Mouse (Mus musculus): ENCODE data around the gene Alox12e. TPM values are rescaled to one million over a fixed set of nuclear protein-coding genes. Genes with fewer than 3 reads are reported as not detected.

Gene Alox12e
- polyA plus RNA-seq, 1 experiment from 2014 or later, result not detected

- no peak overlapping the region for H3K4me2 ChIP-seq (replicated peaks)
- 38% methylated on average over 7 of the region's 7 CpGs for WGBS
- H3K9ac ChIP-seq, result no peak overlapping the region
- no peak overlapping the region for H3K4me3 ChIP-seq
- H3K36me3 ChIP-seq, result no peaks in the 10 kb centered on the region
- ATAC-seq (ENCODE audit: low FRiP score, low read depth), result no peak
- no peak overlapping the region for H3K27ac ChIP-seq
- no peaks in the 10 kb centered on the region for H3K4me1 ChIP-seq
- H3K9me3 ChIP-seq, result no peaks in the 10 kb centered on the region
- peaks cover 23% of the 10 kb centered on the region for H3K27me3 ChIP-seq
Measured at GRCm38 (mm10) chr11:70313833-70314232, 8.6 kb downstream of the Alox12e start.

- peaks cover 3% of the 10 kb centered on the region for H3K27me3 ChIP-seq
- ATAC-seq (ENCODE audit: low FRiP score, low read depth), result no peak
- H3K9me3 ChIP-seq, result no peaks in the 10 kb centered on the region
- H3K9ac ChIP-seq, result no peak overlapping the region
- no peaks in the 10 kb centered on the region for H3K36me3 ChIP-seq
- 25% methylated on average over 9 of the region's 9 CpGs for WGBS
- no peak overlapping the region for H3K4me3 ChIP-seq
- no peak overlapping the region for H3K27ac ChIP-seq
- no peaks in the 10 kb centered on the region for H3K4me1 ChIP-seq
- no peak overlapping the region for H3K4me2 ChIP-seq (replicated peaks)
Measured at GRCm38 (mm10) chr11:70309341-70309740, 13.1 kb downstream of the Alox12e start.

GRCm38 (mm10) chr11:70308296-70308695 is 14.1 kb downstream of the Alox12e start:
- 86% methylated on average over 2 of the region's 2 CpGs for WGBS

GRCm38 (mm10) chr11:70306159-70306558 is 16.3 kb downstream of the Alox12e start:
- Histone ChIP-seq H3K36me3 (no peaks in the 10 kb centered on the region), H3K4me3 (no peak overlapping the region), H3K4me1 (no peaks in the 10 kb centered on the region), H3K27ac (no peak overlapping the region), H3K9ac (no peak overlapping the region), H3K27me3 (peaks cover 3% of the 10 kb centered on the region; the same call in 1 of the 2 replicates), H3K4me2 (replicated peaks) (no peak overlapping the region), H3K9me3 (peaks cover 3% of the 10 kb centered on the region; the same call in 1 of the 2 replicates)
- 57% methylated on average over 7 of the region's 7 CpGs for WGBS
- ATAC-seq (ENCODE audit: low FRiP score, low read depth), result no peak

More at GRCm38 (mm10) chr11:70308296-70308695, 14.1 kb downstream of the Alox12e start:
- no peak overlapping the region for H3K27ac ChIP-seq
- ATAC-seq (ENCODE audit: low FRiP score, low read depth), result no peak
- H3K27me3 ChIP-seq, result peaks cover 3% of the 10 kb centered on the region
- no peak overlapping the region for H3K9ac ChIP-seq
- no peaks in the 10 kb centered on the region for H3K36me3 ChIP-seq
- no peaks in the 10 kb centered on the region for H3K9me3 ChIP-seq
- no peak overlapping the region for H3K4me3 ChIP-seq
- no peak overlapping the region for H3K4me2 ChIP-seq (replicated peaks)
- H3K4me1 ChIP-seq, result no peaks in the 10 kb centered on the region

GRCm38 (mm10) chr11:70302293-70302692 is 20.1 kb downstream of the Alox12e start:
- Histone ChIP-seq H3K36me3 (no peaks in the 10 kb centered on the region), H3K27ac (no peak overlapping the region), H3K9ac (no peak overlapping the region), H3K27me3 (no peaks in the 10 kb centered on the region), H3K4me2 (replicated peaks) (no peak overlapping the region), H3K4me1 (no peaks in the 10 kb centered on the region), H3K4me3 (no peak overlapping the region), H3K9me3 (peaks cover 8% of the 10 kb centered on the region; the same call in 1 of the 2 replicates)
- WGBS, result 84% methylated on average over 4 of the region's 4 CpGs
- ATAC-seq (ENCODE audit: low FRiP score, low read depth), result no peak

- Histone ChIP-seq H3K36me3 (no peaks in the 10 kb centered on the region), H3K4me3 (no peak overlapping the region), H3K9ac (no peak overlapping the region), H3K4me1 (no peaks in the 10 kb centered on the region), H3K4me2 (replicated peaks) (no peak overlapping the region), H3K27ac (no peak overlapping the region), H3K9me3 (peaks cover 8% of the 10 kb centered on the region; the same call in 1 of the 2 replicates), H3K27me3 (no peaks in the 10 kb centered on the region)
- WGBS, result 46% methylated on average over 12 of the region's 12 CpGs
- no peak for ATAC-seq (ENCODE audit: low FRiP score, low read depth)
Measured at GRCm38 (mm10) chr11:70297836-70298454, 24.5 kb downstream of the Alox12e start.

GRCm38 (mm10) chr11:70297405-70297804 is 25.0 kb downstream of the Alox12e start:
- Histone ChIP-seq H3K4me3 (no peak overlapping the region), H3K4me2 (replicated peaks) (no peak overlapping the region), H3K4me1 (no peaks in the 10 kb centered on the region), H3K27me3 (no peaks in the 10 kb centered on the region), H3K9ac (no peak overlapping the region), H3K36me3 (no peaks in the 10 kb centered on the region), H3K9me3 (peaks cover 8% of the 10 kb centered on the region; the same call in 1 of the 2 replicates), H3K27ac (no peak overlapping the region)
- WGBS, result 44% methylated on average over 4 of the region's 4 CpGs
- no peak for ATAC-seq (ENCODE audit: low FRiP score, low read depth)

GRCm38 (mm10) chr11:70293881-70294280 is 28.5 kb downstream of the Alox12e start:
- no peaks in the 10 kb centered on the region for H3K9me3 ChIP-seq
- no peak overlapping the region for H3K9ac ChIP-seq
- H3K4me1 ChIP-seq, result 0 out of 2 replicates have a peak, but pooled peaks cover 4% of the 10 kb centered on the region
- H3K4me3 ChIP-seq, result no peak overlapping the region
- ATAC-seq (ENCODE audit: low FRiP score, low read depth), result no peak
- H3K36me3 ChIP-seq, result no peaks in the 10 kb centered on the region
- H3K4me2 ChIP-seq (replicated peaks), result no peak overlapping the region
- H3K27ac ChIP-seq, result no peak overlapping the region
- no peaks in the 10 kb centered on the region for H3K27me3 ChIP-seq
- 83% methylated on average over 6 of the region's 6 CpGs for whole genome bisulfite sequencing

GRCm38 (mm10) chr11:70291235-70291634 is 31.2 kb downstream of the Alox12e start:
- H3K27me3 ChIP-seq, result no peaks in the 10 kb centered on the region
- no peak overlapping the region for H3K4me3 ChIP-seq
- WGBS, result 78% methylated on average over 6 of the region's 6 CpGs
- ATAC-seq (ENCODE audit: low FRiP score, low read depth), result no peak
- H3K4me2 ChIP-seq (replicated peaks), result no peak overlapping the region
- no peak overlapping the region for H3K27ac ChIP-seq
- H3K9ac ChIP-seq, result no peak overlapping the region
- H3K36me3 ChIP-seq, result no peaks in the 10 kb centered on the region
- 0 out of 2 replicates have a peak, but pooled peaks cover 4% of the 10 kb centered on the region for H3K4me1 ChIP-seq
- no peaks in the 10 kb centered on the region for H3K9me3 ChIP-seq

GRCm38 (mm10) chr11:70289236-70289635 is 33.2 kb downstream of the Alox12e start:
- Histone ChIP-seq H3K9ac (no peak overlapping the region), H3K9me3 (no peaks in the 10 kb centered on the region), H3K27me3 (no peaks in the 10 kb centered on the region), H3K4me1 (peaks cover 4% of the 10 kb centered on the region; the same call in 1 of the 2 replicates), H3K4me2 (replicated peaks) (no peak overlapping the region), H3K4me3 (no peak overlapping the region), H3K27ac (no peak overlapping the region), H3K36me3 (no peaks in the 10 kb centered on the region)
- ATAC-seq (ENCODE audit: low FRiP score, low read depth), result no peak
- 36% methylated on average over 6 of the region's 6 CpGs for WGBS

GRCm38 (mm10) chr11:70288102-70288501 is 34.3 kb downstream of the Alox12e start:
- Histone ChIP-seq H3K9me3 (no peaks in the 10 kb centered on the region), H3K36me3 (no peaks in the 10 kb centered on the region), H3K9ac (no peak overlapping the region), H3K27ac (no peak overlapping the region), H3K27me3 (no peaks in the 10 kb centered on the region), H3K4me1 (peaks cover 4% of the 10 kb centered on the region; the same call in 1 of the 2 replicates), H3K4me2 (replicated peaks) (no peak overlapping the region), H3K4me3 (no peak overlapping the region)
- no peak for ATAC-seq (ENCODE audit: low FRiP score, low read depth)
- 55% methylated on average over 10 of the region's 10 CpGs for WGBS

GRCm38 (mm10) chr11:70285686-70286085 is 36.7 kb downstream of the Alox12e start:
- WGBS, result 70% methylated on average over 5 of the region's 5 CpGs
- H3K4me2 ChIP-seq (replicated peaks), result no peak overlapping the region
- H3K27me3 ChIP-seq, result no peaks in the 10 kb centered on the region
- no peaks in the 10 kb centered on the region for H3K36me3 ChIP-seq
- H3K9me3 ChIP-seq, result no peaks in the 10 kb centered on the region
- no peak for ATAC-seq (ENCODE audit: low FRiP score, low read depth)
- H3K9ac ChIP-seq, result no peak overlapping the region
- H3K27ac ChIP-seq, result no peak overlapping the region
- no peak overlapping the region for H3K4me3 ChIP-seq
- peaks cover 4% of the 10 kb centered on the region; the same call in 1 of the 2 replicates for H3K4me1 ChIP-seq

GRCm38 (mm10) chr11:70284757-70285156 is 37.7 kb downstream of the Alox12e start:
- Histone ChIP-seq H3K36me3 (no peaks in the 10 kb centered on the region), H3K4me3 (no peak overlapping the region), H3K9ac (no peak overlapping the region), H3K4me1 (peaks cover 6% of the 10 kb centered on the region; the same call in 1 of the 2 replicates), H3K4me2 (replicated peaks) (no peak overlapping the region), H3K27me3 (no peaks in the 10 kb centered on the region), H3K27ac (no peak overlapping the region), H3K9me3 (no peaks in the 10 kb centered on the region)
- no peak for ATAC-seq (ENCODE audit: low FRiP score, low read depth)
- 71% methylated on average over 3 of the region's 3 CpGs for WGBS

All from limb, embryonic 13.5 days (tissue).